Mouse (Mus musculus) liver, embryonic 18 days (tissue): ENCODE results near the gene Prg2. TPM values are rescaled to one million over a fixed set of nuclear protein-coding genes. Genes with fewer than 3 reads are reported as not detected.

ENCODE experiments used
- polyA plus RNA-seq: library from polyadenylated mRNA; depleted of rRNA; stranded (reverse); fragments of >200 nt; gene quantifications from 2 replicates; pipeline ENCODE4 v1.2.3, GENCODE M21; 2012; rRNA removed

The Prg2 gene
- polyA plus RNA-seq: 88.3 and 129 TPM in 2 replicates

GRCm38 (mm10) chr2:84980188-84980587, at the start of gene Prg2:
TSS of gene Prg2 (plus strand) at chr2:84980461.

DNA sequence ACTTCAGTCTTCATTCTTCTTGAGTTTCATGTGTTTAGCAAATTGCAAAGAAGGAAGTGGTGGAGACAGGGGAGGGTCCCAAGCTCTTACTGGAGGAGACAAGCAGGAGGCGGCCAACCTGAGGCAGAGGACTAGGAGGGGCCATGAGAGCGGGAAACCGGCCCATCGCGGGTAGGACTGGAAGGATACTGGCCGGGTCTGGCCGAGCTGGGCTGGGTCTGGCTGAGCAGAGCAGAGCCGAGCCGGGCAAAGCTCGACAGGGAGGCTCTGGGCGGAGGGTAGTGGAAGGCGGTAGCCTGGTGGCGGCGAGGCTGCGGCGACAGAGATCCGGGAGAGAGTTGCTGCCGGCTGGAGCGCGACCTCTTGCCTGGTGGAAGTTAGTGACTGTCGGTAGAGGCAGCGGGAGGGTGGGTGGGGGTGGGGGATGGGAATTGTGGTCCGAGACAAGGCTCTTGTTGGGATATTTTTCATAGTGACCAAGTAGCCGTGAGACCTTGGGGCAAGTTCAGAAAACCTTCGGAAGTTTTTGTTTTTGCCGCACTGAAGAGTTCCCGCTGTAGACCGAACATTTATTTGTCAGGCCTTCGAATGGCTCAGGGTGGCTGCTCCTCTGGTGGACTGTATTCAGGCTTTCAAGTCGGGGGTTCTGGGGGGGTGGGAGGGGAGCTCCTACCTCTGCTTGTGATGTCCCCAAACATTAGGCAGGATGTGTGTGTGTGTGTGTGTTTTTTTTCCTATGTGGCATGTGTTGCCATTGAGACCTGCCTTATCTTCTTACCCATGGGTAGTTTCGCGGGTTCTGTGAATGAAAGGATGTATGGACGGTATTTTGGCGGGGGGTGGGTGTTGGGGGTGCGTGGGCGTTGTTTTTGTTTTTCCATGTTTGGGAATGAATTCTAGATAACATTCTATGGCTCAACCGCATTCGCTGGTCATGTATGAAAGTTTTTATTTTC, 43.5 kb upstream of the Prg2 start, which contains the start of gene Slc43a3:
Gene Slc43a3 (plus strand): TSS at position 106 of the 956 bp plus-strand sequence.

GRCm38 (mm10) chr2:84987930-84988329, 7.7 kb downstream of the Prg2 start, which contains the start of gene Prg3:
TSS of gene Prg3 (plus strand) at chr2:84988215.

Other genes with a start within 250 kb of the Prg2 start
- 69.8 and 81.8 TPM in 2 replicates for gene Ypel4, start 246.4 kb upstream of the Prg2 start, polyA plus RNA-seq
- gene Gm19426, start 236.8 kb upstream of the Prg2 start, polyA plus RNA-seq: 1.7 and 1.9 TPM in 2 replicates
- 247 and 273 TPM in 2 replicates for gene Serping1, start 205.0 kb upstream of the Prg2 start, polyA plus RNA-seq
- gene Ube2l6, start 181.6 kb upstream of the Prg2 start, polyA plus RNA-seq: 294 and 350 TPM in 2 replicates
- gene Smtnl1, start 157.8 kb upstream of the Prg2 start, polyA plus RNA-seq: 0.08 and 0.12 TPM in 2 replicates
- 39.7 and 45.9 TPM in 2 replicates for gene Timm10, start 153.5 kb upstream of the Prg2 start, polyA plus RNA-seq
- gene Slc43a1, start 141.6 kb upstream of the Prg2 start, polyA plus RNA-seq: 79.7 and 85.8 TPM in 2 replicates
- gene Rtn4rl2, start 93.8 kb upstream of the Prg2 start, polyA plus RNA-seq: 0.08 and 0.09 TPM in 2 replicates
- 86.0 and 88.1 TPM in 2 replicates for gene Slc43a3, start 43.9 kb upstream of the Prg2 start, polyA plus RNA-seq
- gene Prg3, start 7.8 kb downstream of the Prg2 start, polyA plus RNA-seq: 4.4 and 7.3 TPM in 2 replicates
- 69.8 and 70.8 TPM in 2 replicates for gene Ssrp1, start 56.8 kb downstream of the Prg2 start, polyA plus RNA-seq
- gene P2rx3, start 57.0 kb downstream of the Prg2 start, polyA plus RNA-seq: 0.93 and 1.0 TPM in 2 replicates
- 8.0 and 9.0 TPM in 2 replicates for gene Tnks1bp1, start 67.6 kb downstream of the Prg2 start, polyA plus RNA-seq
- gene Aplnr, start 155.8 kb downstream of the Prg2 start, polyA plus RNA-seq: 0.82 and 0.96 TPM in 2 replicates
- 0.05 and 0.07 TPM in 2 replicates for gene Lrrc55, start 216.7 kb downstream of the Prg2 start, polyA plus RNA-seq